Mouse (Mus musculus) C2C12 (cell line): ENCODE measurements around the gene Ccnd3. TPM values are rescaled to one million over a fixed set of nuclear protein-coding genes. Genes with fewer than 3 reads are reported as not detected.

Experiments used
- H3K27me3 ChIP-seq: one replicate; pipeline ENCODE4 v1.6.1; 2011; ENCODE audit not compliant: control insufficient read depth, insufficient read depth, insufficient read length
- H3K36me3 ChIP-seq: one replicate; pipeline ENCODE4 v1.6.1; 2011; ENCODE audit not compliant: control insufficient read depth, insufficient read depth
- H3K4me3 ChIP-seq: one replicate; pipeline ENCODE4 v1.5.1; 2011; ENCODE audit warnings: mild to moderate bottlenecking, control low read depth; ENCODE audit not compliant: poor library complexity, insufficient read depth, severe bottlenecking
- H3K79me2 ChIP-seq: one replicate; pipeline ENCODE4 v1.6.1; 2011; ENCODE audit not compliant: control insufficient read depth, insufficient read depth
- H3K79me3 ChIP-seq: one replicate; pipeline ENCODE4 v1.6.1; 2011; ENCODE audit warnings: low read depth, control low read depth
- H3ac ChIP-seq: one replicate; pipeline ENCODE3; 2011; ENCODE audit warnings: low read depth; ENCODE audit not compliant: control insufficient read depth, insufficient read length
- CEBPB ChIP-seq: IDR thresholded peaks from one replicate; pipeline ENCODE4 v1.6.1; 2011; ENCODE audit warnings: low read depth, mild to moderate bottlenecking, control low read depth, moderate library complexity
- CTCF ChIP-seq: IDR thresholded peaks from one replicate; pipeline ENCODE4 v1.5.1; 2011; ENCODE audit not compliant: control insufficient read depth, insufficient read depth, insufficient read length
- FOSL1 ChIP-seq: IDR thresholded peaks from one replicate; pipeline ENCODE4 v1.8.0; 2011; ENCODE audit warnings: mild to moderate bottlenecking, low read length; ENCODE audit not compliant: poor library complexity, insufficient read depth, severe bottlenecking
- MAX ChIP-seq: IDR thresholded peaks from one replicate; pipeline ENCODE4 v1.6.1; 2011; ENCODE audit warnings: mild to moderate bottlenecking, control low read depth
- MYOD1 ChIP-seq: IDR thresholded peaks from one replicate; pipeline ENCODE4 v1.6.1; 2011; ENCODE audit warnings: low read depth; ENCODE audit not compliant: control insufficient read depth, insufficient read length
- MYOG ChIP-seq: IDR thresholded peaks from one replicate; pipeline ENCODE4 v1.6.1; 2011; ENCODE audit not compliant: control insufficient read depth, insufficient read length; ENCODE audit errors: extremely low read depth
- USF1 ChIP-seq: IDR thresholded peaks from one replicate; pipeline ENCODE4 v1.6.1; 2011; ENCODE audit warnings: low read depth, mild to moderate bottlenecking, control low read depth, moderate library complexity
- polyA plus RNA-seq: library from polyadenylated mRNA; unstranded; fragments of >200 nt; fragmentation: generic; extraction: Trizol; gene quantifications from one replicate; pipeline ENCODE4 v1.2.1, GENCODE M21; 2012; ENCODE audit warnings: missing spikeins

The Ccnd3 gene
- polyA plus RNA-seq, 1 experiment, result 217 TPM

DNA sequence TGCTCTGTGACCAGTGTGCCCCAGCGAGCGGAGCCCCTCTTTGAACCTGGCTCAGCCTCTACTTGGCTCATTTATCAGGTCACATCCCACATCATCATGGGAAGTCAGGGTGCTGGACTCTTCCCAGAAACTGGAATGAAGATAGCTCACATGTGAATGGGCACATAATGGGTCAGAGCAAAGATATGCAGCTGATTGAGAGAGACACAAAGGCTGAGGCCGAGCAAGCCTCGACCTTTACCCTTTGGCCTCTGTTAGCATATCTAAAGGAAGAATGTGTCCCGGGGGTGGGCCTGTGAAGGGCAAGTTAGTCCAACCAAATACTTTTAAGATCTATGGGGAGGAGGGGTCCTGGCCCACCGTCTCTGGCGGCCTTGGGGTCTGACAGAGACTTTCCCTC is 66.8 kb downstream of the Ccnd3 start:
- H3ac ChIP-seq, result no peak overlapping the region
- H3K27me3 ChIP-seq, result peaks cover 10% of the 10 kb centered on the region
- H3K79me3 ChIP-seq, result no peaks in the 10 kb centered on the region
- H3K79me2 ChIP-seq, result no peaks in the 10 kb centered on the region
- TF ChIP-seq CTCF (no peak), USF1 (no peak), FOSL1 (no peak), MYOG (no peak), CEBPB (no peak), MAX (no peak), MYOD1 (no peak)
- no peak overlapping the region for H3K4me3 ChIP-seq
- no peaks in the 10 kb centered on the region for H3K36me3 ChIP-seq

- H3K36me3 ChIP-seq, result no peaks in the 10 kb centered on the region
- no peaks in the 10 kb centered on the region for H3K79me2 ChIP-seq
- peaks cover 10% of the 10 kb centered on the region for H3K27me3 ChIP-seq
- TF ChIP-seq MYOG, result no peak
- TF ChIP-seq MYOD1, result no peak
- TF ChIP-seq FOSL1, result no peak
- no peak for TF ChIP-seq CTCF
- TF ChIP-seq CEBPB, result no peak
- TF ChIP-seq MAX, result no peak
- no peak for TF ChIP-seq USF1
- no peaks in the 10 kb centered on the region for H3K79me3 ChIP-seq
- H3K4me3 ChIP-seq, result no peak overlapping the region
- H3ac ChIP-seq, result no peak overlapping the region
Observed at GRCm38 (mm10) chr17:47572436-47572835, 67.6 kb downstream of the Ccnd3 start.

DNA sequence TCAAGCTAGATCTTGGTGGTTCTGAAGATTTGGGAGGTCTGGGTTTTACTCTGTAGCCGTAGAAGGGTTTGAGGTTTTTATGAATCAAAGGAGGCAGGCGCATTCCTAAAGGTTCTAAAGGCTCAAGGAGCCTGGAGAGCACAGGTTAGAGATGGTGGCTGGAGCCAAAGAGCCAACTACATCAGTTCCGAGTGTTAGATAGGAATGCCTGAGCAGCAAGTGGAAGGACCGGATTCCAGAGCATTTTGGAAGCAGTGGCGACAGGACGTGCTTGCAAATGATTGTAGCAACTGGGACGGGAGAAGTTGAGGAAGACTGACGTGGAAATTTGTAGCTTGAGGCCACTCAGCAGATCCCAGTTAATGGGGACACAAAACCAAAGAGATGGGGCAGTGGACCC is 69.2 kb downstream of the Ccnd3 start:
- H3ac ChIP-seq, result no peak overlapping the region

DNA sequence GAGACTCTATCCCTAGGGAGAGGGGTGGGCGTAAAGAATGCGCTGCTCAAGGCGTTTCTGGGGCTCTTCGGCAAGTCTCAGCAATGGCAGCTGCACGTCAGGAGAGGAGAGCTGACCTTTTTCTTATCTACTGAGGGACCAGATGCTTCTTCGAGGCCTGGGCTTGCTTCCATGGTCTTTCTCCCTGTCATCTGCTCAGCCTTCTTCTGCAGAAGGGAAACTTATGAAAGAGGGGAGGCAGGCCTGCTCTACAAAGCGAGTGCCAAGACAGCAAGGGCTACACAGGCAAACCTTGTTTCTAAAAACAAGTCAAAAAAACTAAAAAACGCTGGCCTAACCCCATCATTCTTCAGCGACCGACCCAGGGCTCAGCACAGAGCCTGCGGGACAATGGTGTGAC is 70.0 kb downstream of the Ccnd3 start:
- no peaks in the 10 kb centered on the region for H3K36me3 ChIP-seq
- H3K4me3 ChIP-seq, result no peak overlapping the region
- H3K79me2 ChIP-seq, result no peaks in the 10 kb centered on the region
- TF ChIP-seq MYOD1, result no peak
- TF ChIP-seq MYOG, result no peak
- TF ChIP-seq MAX, result no peak
- no peak for TF ChIP-seq USF1
- TF ChIP-seq CEBPB, result no peak
- no peak for TF ChIP-seq FOSL1
- TF ChIP-seq CTCF, result no peak
- H3K27me3 ChIP-seq, result peaks cover 13% of the 10 kb centered on the region
- H3ac ChIP-seq, result no peak overlapping the region
- no peaks in the 10 kb centered on the region for H3K79me3 ChIP-seq

More for the DNA sequence above, 69.2 kb downstream of the Ccnd3 start:
- no peaks in the 10 kb centered on the region for H3K79me3 ChIP-seq
- no peak overlapping the region for H3K4me3 ChIP-seq
- TF ChIP-seq FOSL1, result no peak
- H3K79me2 ChIP-seq, result no peaks in the 10 kb centered on the region
- H3K36me3 ChIP-seq, result no peaks in the 10 kb centered on the region
- H3K27me3 ChIP-seq, result peaks cover 13% of the 10 kb centered on the region

GRCm38 (mm10) chr17:47578655-47579054 is 73.8 kb downstream of the Ccnd3 start:
- Histone ChIP-seq H3K79me2 (no peaks in the 10 kb centered on the region), H3K27me3 (peaks cover 3% of the 10 kb centered on the region)
- TF ChIP-seq CTCF (no peak), FOSL1 (no peak), CEBPB (no peak), MYOD1 (no peak), USF1 (no peak), MYOG (no peak), MAX (no peak)

GRCm38 (mm10) chr17:47580962-47581361 is 76.1 kb downstream of the Ccnd3 start:
- Histone ChIP-seq H3K4me3 (no peak overlapping the region), H3K27me3 (peaks cover 3% of the 10 kb centered on the region), H3K79me2 (no peaks in the 10 kb centered on the region), H3ac (no peak overlapping the region), H3K79me3 (no peaks in the 10 kb centered on the region), H3K36me3 (no peaks in the 10 kb centered on the region)
- TF ChIP-seq MAX (no peak), CTCF (no peak), CEBPB (no peak), MYOD1 (no peak), USF1 (no peak), MYOG (no peak)

More at GRCm38 (mm10) chr17:47578655-47579054, 73.8 kb downstream of the Ccnd3 start:
- Histone ChIP-seq H3ac (no peak overlapping the region), H3K4me3 (no peak overlapping the region), H3K79me3 (no peaks in the 10 kb centered on the region), H3K36me3 (no peaks in the 10 kb centered on the region)
